Mouse (Mus musculus) olfactory bulb, adult 2 months (tissue): ENCODE data around the gene Syk.

Source experiments
- CTCF ChIP-seq: fragments of 200-500 bp; IDR thresholded peaks from 2 replicates; pipeline ENCODE4 v1.5.1; 2012; ENCODE audit warnings: low read depth, mild to moderate bottlenecking, low read length, moderate library complexity; ENCODE audit not compliant: insufficient read depth
- POLR2A ChIP-seq: fragments of 200-500 bp; IDR thresholded peaks from 2 replicates; pipeline ENCODE4 v1.6.1; 2012; ENCODE audit warnings: mild to moderate bottlenecking, low read depth, low read length, moderate library complexity; ENCODE audit not compliant: insufficient read depth

DNA sequence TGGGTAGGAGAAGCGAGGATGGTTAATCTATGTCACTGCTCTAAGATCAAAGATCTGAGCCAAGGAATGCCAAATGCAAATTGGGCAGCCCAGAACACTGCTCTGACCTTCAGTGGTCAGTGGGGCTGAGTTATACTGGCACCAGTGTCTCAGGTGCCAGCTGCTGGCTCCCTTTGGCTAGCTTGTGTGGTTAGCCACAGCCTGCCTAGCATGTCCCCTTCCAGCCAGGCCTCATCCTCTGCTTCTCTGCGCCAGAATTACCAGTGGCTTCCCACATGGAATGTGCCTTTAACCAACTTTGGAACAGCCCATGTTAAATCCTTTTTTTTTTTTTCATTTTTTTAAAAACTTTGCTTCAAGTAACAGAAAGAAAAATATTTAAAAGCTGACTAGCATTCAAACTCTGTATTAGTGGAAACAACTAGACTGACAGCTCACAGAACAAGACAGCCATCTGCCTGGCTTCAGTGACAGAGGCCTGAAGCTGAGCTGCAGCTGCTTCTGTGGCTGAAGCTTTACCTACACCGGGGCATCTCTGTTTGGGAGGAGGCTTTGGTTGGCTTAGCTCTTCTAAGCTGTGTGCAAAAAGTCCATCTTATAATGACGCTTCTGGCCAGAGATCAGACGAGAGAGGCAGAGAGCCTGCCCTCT is 41.5 kb upstream of the Syk start:
- TF ChIP-seq POLR2A (no peak), CTCF (no peak)
